Mouse (Mus musculus) testis, adult 2 months (tissue): Measurements from ENCODE around the gene Ston1.

Source experiments
- CTCF ChIP-seq: fragments of 200-500 bp; IDR thresholded peaks from 2 replicates; pipeline ENCODE4 v1.5.1; 2012; ENCODE audit warnings: low read depth, mild to moderate bottlenecking, inconsistent platforms, low read length, moderate library complexity; ENCODE audit not compliant: control insufficient read depth, insufficient read depth, insufficient replicate concordance
- POLR2A ChIP-seq: fragments of 200-500 bp; IDR thresholded peaks from 2 replicates; pipeline ENCODE4 v1.6.1; 2012; ENCODE audit warnings: low read depth, mild to moderate bottlenecking, inconsistent platforms, low read length, moderate library complexity; ENCODE audit not compliant: control insufficient read depth

GRCm38 (mm10) chr17:88553001-88553449 is 44.5 kb upstream of the Ston1 start:
- no peak for TF ChIP-seq CTCF
- no peak for TF ChIP-seq POLR2A
